Mouse (Mus musculus): Measurements from ENCODE around the gene Dkk3. TPM values are rescaled to one million over a fixed set of nuclear protein-coding genes. Genes with fewer than 3 reads are reported as not detected.

Dkk3 gene
- polyA plus RNA-seq, 1 experiment: 16.8 TPM

- no peaks in the 10 kb centered on the region for H3K4me1 ChIP-seq (ENCODE audit: control insufficient read depth, insufficient read depth, low read length)
- TF ChIP-seq POLR2A (IDR thresholded peaks at IDR 0.05; ENCODE audit: low read depth, low read length): no peak
- no peak for TF ChIP-seq CTCF (conservative IDR thresholded peaks at IDR 0.05; ENCODE audit: insufficient read depth, insufficient read length, low read depth, low read length)
- no peaks in the 10 kb centered on the region for H3K27me3 ChIP-seq (replicated peaks; ENCODE audit: control insufficient read depth, insufficient read depth, low read length)
- no peaks in the 10 kb centered on the region for H3K36me3 ChIP-seq (ENCODE audit: control insufficient read depth, insufficient read depth, low read length)
- no peak overlapping the region for H3K27ac ChIP-seq (ENCODE audit: insufficient read depth, low read depth, low read length)
- WGBS: 79% methylated on average over 4 of the region's 4 CpGs
- no peak overlapping the region for H3K4me3 ChIP-seq (ENCODE audit: insufficient read depth, low read depth, low read length)
- DNase-seq: no peak
These were observed 41.9 kb upstream of the Dkk3 start for GRCm38 (mm10) chr7:112200761-112201160.

DNA sequence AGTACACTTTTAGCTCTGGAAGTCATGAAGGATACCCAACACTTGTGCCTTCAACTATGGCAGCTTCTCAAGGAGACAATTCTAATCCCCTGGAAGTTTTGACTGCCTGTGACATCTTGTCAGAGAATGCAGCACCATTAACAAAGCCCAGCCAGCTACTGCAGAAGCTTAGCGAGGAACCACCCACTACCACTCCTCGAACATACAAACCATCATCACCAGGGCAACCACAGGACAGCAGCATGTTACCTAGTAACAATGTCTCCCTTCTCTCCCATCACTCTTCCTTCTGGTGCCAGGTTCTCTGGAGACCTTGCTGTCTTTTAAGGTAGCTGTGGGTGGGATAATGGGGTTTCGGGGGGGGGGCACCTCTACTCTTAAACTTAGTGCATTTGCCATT is 40.5 kb upstream of the Dkk3 start:
- no peak for DNase-seq
- Histone ChIP-seq H3K27ac (ENCODE audit: insufficient read depth, low read depth, low read length) (no peak overlapping the region), H3K4me3 (ENCODE audit: insufficient read depth, low read depth, low read length) (no peak overlapping the region), H3K36me3 (ENCODE audit: control insufficient read depth, insufficient read depth, low read length) (no peaks in the 10 kb centered on the region), H3K27me3 (replicated peaks; ENCODE audit: control insufficient read depth, insufficient read depth, low read length) (no peaks in the 10 kb centered on the region), H3K4me1 (ENCODE audit: control insufficient read depth, insufficient read depth, low read length) (no peaks in the 10 kb centered on the region)
- TF ChIP-seq POLR2A (IDR thresholded peaks at IDR 0.05; ENCODE audit: low read depth, low read length): no peak
- TF ChIP-seq CTCF (conservative IDR thresholded peaks at IDR 0.05; ENCODE audit: insufficient read depth, insufficient read length, low read depth, low read length): no peak
- 81% methylated on average over 3 of the region's 3 CpGs for WGBS

DNA sequence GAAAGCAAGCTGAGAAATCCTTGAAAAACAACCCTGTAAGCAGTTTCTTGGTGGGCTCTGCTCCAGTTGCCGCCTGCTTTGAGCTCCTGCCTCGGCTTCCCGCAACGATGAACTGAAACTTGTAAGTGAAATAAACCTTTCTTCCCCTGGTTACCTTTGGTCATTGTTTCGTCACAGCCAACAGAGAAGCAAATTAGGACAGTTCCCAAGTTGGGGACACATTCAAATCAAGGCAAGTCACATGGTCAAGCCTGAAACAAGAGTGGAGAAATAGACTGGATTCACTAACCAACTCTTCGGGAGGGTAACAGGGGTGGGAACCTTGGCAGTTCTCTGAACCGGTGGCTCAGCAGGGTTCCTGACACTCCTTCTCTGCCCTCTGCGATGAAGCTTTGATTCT is 38.6 kb upstream of the Dkk3 start:
- Histone ChIP-seq H3K4me3 (ENCODE audit: insufficient read depth, low read depth, low read length) (no peak overlapping the region), H3K4me1 (ENCODE audit: control insufficient read depth, insufficient read depth, low read length) (no peaks in the 10 kb centered on the region), H3K27ac (ENCODE audit: insufficient read depth, low read depth, low read length) (no peak overlapping the region), H3K36me3 (ENCODE audit: control insufficient read depth, insufficient read depth, low read length) (no peaks in the 10 kb centered on the region), H3K27me3 (replicated peaks; ENCODE audit: control insufficient read depth, insufficient read depth, low read length) (no peaks in the 10 kb centered on the region)
- TF ChIP-seq POLR2A (IDR thresholded peaks at IDR 0.05; ENCODE audit: low read depth, low read length) (no peak), CTCF (conservative IDR thresholded peaks at IDR 0.05; ENCODE audit: insufficient read depth, insufficient read length, low read depth, low read length) (no peak)
- DNase-seq: no peak
- WGBS: 86% methylated on average over 8 of the region's 8 CpGs

- no peaks in the 10 kb centered on the region for H3K36me3 ChIP-seq (ENCODE audit: control insufficient read depth, insufficient read depth, low read length)
- no peaks in the 10 kb centered on the region for H3K27me3 ChIP-seq (replicated peaks; ENCODE audit: control insufficient read depth, insufficient read depth, low read length)
- no peak overlapping the region for H3K4me3 ChIP-seq (ENCODE audit: insufficient read depth, low read depth, low read length)
- WGBS: 80% methylated on average over 5 of the region's 5 CpGs
- no peak overlapping the region for H3K27ac ChIP-seq (ENCODE audit: insufficient read depth, low read depth, low read length)
- DNase-seq: no peak
- TF ChIP-seq CTCF (conservative IDR thresholded peaks at IDR 0.05; ENCODE audit: insufficient read depth, insufficient read length, low read depth, low read length): no peak
- TF ChIP-seq POLR2A (IDR thresholded peaks at IDR 0.05; ENCODE audit: low read depth, low read length): no peak
- H3K4me1 ChIP-seq (ENCODE audit: control insufficient read depth, insufficient read depth, low read length): no peaks in the 10 kb centered on the region
These were observed 35.4 kb upstream of the Dkk3 start for GRCm38 (mm10) chr7:112194286-112194685.

DNA sequence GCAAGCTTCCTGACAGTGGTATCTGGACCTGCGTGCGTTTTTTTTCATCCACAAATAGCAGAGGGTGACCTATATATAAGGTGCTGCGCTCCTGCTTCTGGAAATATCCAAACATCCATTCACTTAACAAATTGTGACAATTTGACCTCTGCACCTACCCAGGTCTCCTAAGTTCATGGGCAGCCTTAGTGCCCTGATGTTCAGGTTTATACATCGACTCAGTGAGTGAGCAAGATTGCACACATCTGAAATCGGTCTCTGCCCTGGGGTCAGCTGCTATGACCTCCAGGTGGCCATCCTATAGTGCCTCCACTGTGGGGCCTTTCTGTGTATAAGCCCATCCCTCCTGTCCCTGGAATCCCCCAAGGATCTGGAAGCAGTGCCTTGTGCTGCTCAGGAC is 33.9 kb upstream of the Dkk3 start:
- H3K4me3 ChIP-seq (ENCODE audit: insufficient read depth, low read depth, low read length): no peak overlapping the region
- WGBS: 86% methylated on average over 5 of the region's 5 CpGs
- DNase-seq: no peak
- no peaks in the 10 kb centered on the region for H3K36me3 ChIP-seq (ENCODE audit: control insufficient read depth, insufficient read depth, low read length)
- TF ChIP-seq POLR2A (IDR thresholded peaks at IDR 0.05; ENCODE audit: low read depth, low read length) (no peak), CTCF (conservative IDR thresholded peaks at IDR 0.05; ENCODE audit: insufficient read depth, insufficient read length, low read depth, low read length) (no peak)
- no peak overlapping the region for H3K27ac ChIP-seq (ENCODE audit: insufficient read depth, low read depth, low read length)
- no peaks in the 10 kb centered on the region for H3K27me3 ChIP-seq (replicated peaks; ENCODE audit: control insufficient read depth, insufficient read depth, low read length)
- H3K4me1 ChIP-seq (ENCODE audit: control insufficient read depth, insufficient read depth, low read length): no peaks in the 10 kb centered on the region

GRCm38 (mm10) chr7:112192237-112192636 is 33.4 kb upstream of the Dkk3 start:
- H3K4me3 ChIP-seq (ENCODE audit: insufficient read depth, low read depth, low read length): no peak overlapping the region
- no peak for DNase-seq
- TF ChIP-seq CTCF (conservative IDR thresholded peaks at IDR 0.05; ENCODE audit: insufficient read depth, insufficient read length, low read depth, low read length) (no peak), POLR2A (IDR thresholded peaks at IDR 0.05; ENCODE audit: low read depth, low read length) (no peak)
- H3K4me1 ChIP-seq (ENCODE audit: control insufficient read depth, insufficient read depth, low read length): no peaks in the 10 kb centered on the region
- WGBS: 89% methylated on average over 4 of the region's 4 CpGs
- no peaks in the 10 kb centered on the region for H3K27me3 ChIP-seq (replicated peaks; ENCODE audit: control insufficient read depth, insufficient read depth, low read length)
- no peaks in the 10 kb centered on the region for H3K36me3 ChIP-seq (ENCODE audit: control insufficient read depth, insufficient read depth, low read length)
- H3K27ac ChIP-seq (ENCODE audit: insufficient read depth, low read depth, low read length): no peak overlapping the region

DNA sequence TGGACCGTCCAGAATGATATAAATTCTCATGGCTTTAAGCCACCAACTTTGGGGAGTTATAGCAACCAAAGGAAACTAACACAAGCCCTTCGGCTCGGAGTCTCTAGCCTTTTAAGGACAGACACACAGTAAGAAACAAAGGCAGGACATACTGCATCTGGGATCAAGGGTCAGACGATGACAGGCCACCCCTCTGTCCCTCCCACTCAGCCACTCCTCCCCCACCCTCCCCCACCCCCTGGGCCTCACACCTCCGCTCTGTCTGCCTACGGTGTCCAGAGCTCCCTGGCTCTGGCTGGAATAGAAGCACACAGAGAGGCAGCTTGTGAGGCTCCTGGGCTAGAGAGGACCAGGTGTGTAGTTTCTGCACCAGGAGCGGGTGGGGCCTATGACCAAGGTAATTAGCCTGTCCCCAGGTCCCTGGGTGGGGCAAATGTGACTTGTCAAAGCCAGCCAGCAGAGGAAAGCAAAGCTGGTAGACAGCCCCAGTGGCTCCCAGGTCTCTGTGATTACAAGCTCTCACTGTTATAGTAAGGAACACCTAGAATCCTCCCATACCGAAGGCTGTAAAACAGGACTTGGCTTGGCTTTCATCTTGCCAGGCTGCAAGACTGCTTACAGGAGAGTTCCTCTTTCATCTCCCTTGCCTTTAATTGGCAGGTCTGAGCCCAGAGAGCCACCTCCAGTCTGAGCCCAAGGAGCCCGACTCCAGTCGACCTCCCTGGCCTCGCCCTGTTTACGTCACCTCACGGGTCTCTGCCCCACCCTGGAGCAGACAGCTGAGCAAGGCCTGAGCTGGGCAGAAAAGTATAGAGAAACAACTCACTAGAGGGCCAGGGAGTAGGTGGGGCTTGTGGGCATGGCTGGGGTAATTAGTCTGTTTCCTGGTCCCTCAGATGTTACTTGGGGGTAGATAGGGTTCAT is 28.9 kb upstream of the Dkk3 start:
- Histone ChIP-seq H3K4me3 (ENCODE audit: insufficient read depth, low read depth, low read length) (no peak overlapping the region), H3K36me3 (ENCODE audit: control insufficient read depth, insufficient read depth, low read length) (no peaks in the 10 kb centered on the region), H3K4me1 (ENCODE audit: control insufficient read depth, insufficient read depth, low read length) (peaks cover 4% of the 10 kb centered on the region; the same call in 1 of the 2 replicates), H3K27ac (ENCODE audit: insufficient read depth, low read depth, low read length) (no peak overlapping the region), H3K27me3 (replicated peaks; ENCODE audit: control insufficient read depth, insufficient read depth, low read length) (no peaks in the 10 kb centered on the region)
- WGBS: 63% methylated on average over 13 of the region's 13 CpGs
- TF ChIP-seq CTCF (conservative IDR thresholded peaks at IDR 0.05; ENCODE audit: insufficient read depth, insufficient read length, low read depth, low read length): no peak
- no peak for DNase-seq

Measured in kidney, adult 2 months (tissue).